Mouse (Mus musculus): ENCODE data around the gene Elp5.
A peak's percentile ranks its signal among the peaks of the same experiment; 100 is the strongest.

Elp5 gene

GRCm38 (mm10) chr11:70014880-70015558 lies 32.7 kb upstream of the Elp5 start, which contains the start of gene Acadvl:
Acadvl (minus strand) TSS chr11:70015411.
- peak; percentile 83 for DNase-seq (ENCODE audit: low spot score)

GRCm38 (mm10) chr11:70014051-70014450 lies 31.7 kb upstream of the Elp5 start:
- no peak for DNase-seq (ENCODE audit: low spot score)

- DNase-seq (ENCODE audit: low spot score), result no peak
These were observed 31.1 kb upstream of the Elp5 start for GRCm38 (mm10) chr11:70013408-70013807.

- no peak for DNase-seq (ENCODE audit: low spot score)
These were observed 30.6 kb upstream of the Elp5 start for GRCm38 (mm10) chr11:70012931-70013330.

GRCm38 (mm10) chr11:70010961-70011360 lies 28.6 kb upstream of the Elp5 start:
- DNase-seq (ENCODE audit: low spot score), result no peak

GRCm38 (mm10) chr11:70010548-70010947 lies 28.2 kb upstream of the Elp5 start:
- DNase-seq (ENCODE audit: low spot score), result no peak

GRCm38 (mm10) chr11:70010033-70010432 lies 27.7 kb upstream of the Elp5 start:
- DNase-seq (ENCODE audit: low spot score), result no peak

GRCm38 (mm10) chr11:70005521-70005920 lies 23.2 kb upstream of the Elp5 start:
- no peak for DNase-seq (ENCODE audit: low spot score)

- DNase-seq (ENCODE audit: low spot score), result no peak
These were observed 20.2 kb upstream of the Elp5 start for GRCm38 (mm10) chr11:70002471-70002870.

GRCm38 (mm10) chr11:70001865-70002264 lies 19.5 kb upstream of the Elp5 start:
- DNase-seq (ENCODE audit: low spot score), result no peak

GRCm38 (mm10) chr11:70001159-70001558 lies 18.8 kb upstream of the Elp5 start:
- DNase-seq (ENCODE audit: low spot score), result no peak

GRCm38 (mm10) chr11:70000396-70000898 lies 18.1 kb upstream of the Elp5 start, which contains the start of gene Dvl2:
Dvl2 (plus strand) TSS chr11:70000595.
- DNase-seq (ENCODE audit: low spot score), result peak; percentile 89

GRCm38 (mm10) chr11:69999666-70000065 lies 17.3 kb upstream of the Elp5 start:
- no peak for DNase-seq (ENCODE audit: low spot score)

- DNase-seq (ENCODE audit: low spot score), result no peak
These were observed 16.5 kb upstream of the Elp5 start for GRCm38 (mm10) chr11:69998567-69999491.

- peak; percentile 84 for DNase-seq (ENCODE audit: low spot score)
These were observed 14.8 kb upstream of the Elp5 start for GRCm38 (mm10) chr11:69997070-69997509.

GRCm38 (mm10) chr11:69996161-69997061 lies 14.1 kb upstream of the Elp5 start:
- DNase-seq (ENCODE audit: low spot score), result no peak

- peak; percentile 98 for DNase-seq (ENCODE audit: low spot score)
These were observed 13.2 kb upstream of the Elp5 start, which contains the start of gene Phf23 for GRCm38 (mm10) chr11:69995391-69995960. Phf23 (plus strand) TSS chr11:69995777.

GRCm38 (mm10) chr11:69994401-69995090 lies 12.2 kb upstream of the Elp5 start:
- DNase-seq (ENCODE audit: low spot score), result no peak

- DNase-seq (ENCODE audit: low spot score), result no peak
These were observed 10.6 kb upstream of the Elp5 start for GRCm38 (mm10) chr11:69992932-69993331.

- DNase-seq (ENCODE audit: low spot score), result no peak
These were observed 10.1 kb upstream of the Elp5 start for GRCm38 (mm10) chr11:69992396-69992795.

GRCm38 (mm10) chr11:69991711-69992110 lies 9.4 kb upstream of the Elp5 start:
- no peak for DNase-seq (ENCODE audit: low spot score)
